Mouse (Mus musculus): Measurements from ENCODE around the gene Thsd7b.

Gene Thsd7b

DNA sequence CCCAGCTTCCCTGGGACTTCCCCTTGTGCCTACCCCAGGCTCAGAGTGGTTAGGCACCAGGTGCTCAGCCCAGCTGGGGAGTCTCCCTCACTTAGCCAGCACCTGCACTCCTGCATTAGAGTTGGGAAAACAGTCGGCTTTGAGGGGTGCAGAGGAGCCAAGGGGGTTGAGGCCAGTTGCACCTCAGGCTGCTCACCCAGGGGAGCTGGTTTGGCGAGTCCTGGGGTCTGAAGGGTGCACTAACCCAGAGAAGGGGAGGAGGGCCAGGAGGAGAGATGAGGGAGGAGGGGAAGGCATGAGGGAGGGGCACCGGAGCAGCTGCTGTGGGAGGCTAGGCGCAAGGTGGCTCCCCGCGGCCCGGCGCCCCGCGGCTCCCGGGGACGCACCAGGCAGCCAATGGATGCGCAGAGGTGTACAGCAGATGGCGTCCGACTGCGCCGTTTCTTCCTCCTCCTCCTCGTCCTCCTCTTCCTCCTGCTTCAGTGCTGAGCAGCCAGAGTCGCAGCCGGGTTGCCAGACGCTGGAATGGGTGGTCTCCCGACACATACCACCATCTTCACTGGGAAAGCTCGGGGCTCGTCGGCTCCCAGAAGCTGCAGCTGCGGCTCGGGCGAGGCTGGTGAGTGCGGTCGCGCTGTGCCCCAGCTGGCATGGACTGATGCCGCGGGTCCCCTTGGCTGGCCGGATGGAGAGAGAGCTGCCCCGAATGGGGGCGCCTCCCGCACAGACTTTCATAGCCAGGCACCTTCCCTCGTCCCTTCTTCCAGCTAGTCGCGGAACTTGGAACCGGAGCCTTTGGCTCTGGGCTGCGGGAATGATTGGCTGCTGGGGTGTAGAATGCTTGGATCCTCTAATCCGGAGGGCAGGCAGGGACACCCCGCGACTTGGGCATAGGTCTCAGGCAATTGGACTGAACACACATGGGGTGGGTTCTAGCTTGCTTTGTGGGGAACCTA is at the start of gene Thsd7b:
Gene Thsd7b (plus strand): TSS at position 321 of the 956 bp plus-strand sequence.
- DNase-seq (ENCODE audit: low read depth, low spot score), result no peak

DNA sequence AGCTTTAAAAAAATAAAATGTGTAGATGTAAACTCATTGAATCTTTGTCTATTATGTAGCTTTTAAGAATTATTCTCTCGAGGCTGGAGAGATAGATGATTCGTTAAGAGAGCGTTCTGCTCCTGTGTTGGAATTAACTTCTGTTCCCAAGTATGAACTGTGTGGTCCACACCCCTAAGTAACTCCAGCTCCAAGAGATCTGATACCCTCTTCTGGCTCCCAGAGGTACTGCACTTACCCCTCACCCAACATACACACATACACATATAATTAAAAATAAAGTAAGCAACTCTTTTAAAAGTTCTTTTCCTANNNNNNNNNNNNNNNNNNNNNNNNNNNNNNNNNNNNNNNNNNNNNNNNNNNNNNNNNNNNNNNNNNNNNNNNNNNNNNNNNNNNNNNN is 28.8 kb upstream of the Thsd7b start:
- DNase-seq (ENCODE audit: low read depth, low spot score), result no peak

DNA sequence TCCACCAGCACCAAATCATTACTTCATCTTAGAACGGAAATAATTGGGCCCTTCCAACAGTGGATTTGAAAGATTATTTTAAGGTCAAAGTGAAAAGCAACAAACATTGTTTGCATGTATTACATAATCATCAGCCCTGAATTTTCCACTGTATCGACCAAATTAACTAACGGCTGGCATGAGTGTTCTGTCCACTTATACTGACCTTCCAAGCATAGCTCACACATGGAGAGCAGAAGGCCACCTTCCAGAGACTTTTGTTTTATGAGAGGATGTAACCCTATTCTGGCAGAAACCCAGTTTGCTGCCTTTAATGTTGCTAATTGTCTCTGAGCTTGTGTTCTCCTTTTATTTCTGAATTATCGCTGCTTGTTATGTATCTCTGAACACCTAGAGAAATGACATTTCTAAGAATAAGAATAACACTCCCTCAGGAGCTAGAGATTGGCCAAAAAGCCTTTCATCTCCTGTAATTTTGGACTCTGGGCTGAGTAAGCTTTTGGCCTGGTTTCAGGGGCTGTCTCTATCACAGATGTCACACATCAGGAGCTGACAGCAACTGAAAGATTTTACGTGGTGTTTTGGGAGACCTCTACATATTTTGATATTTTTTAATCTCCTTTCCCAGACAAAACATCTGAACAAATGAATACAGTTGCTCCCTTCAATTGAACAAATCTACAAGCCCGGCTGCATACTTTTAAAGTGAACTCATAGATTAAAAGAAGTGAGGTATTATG is 22.2 kb upstream of the Thsd7b start:
- no peak for DNase-seq (ENCODE audit: low read depth, low spot score)

DNA sequence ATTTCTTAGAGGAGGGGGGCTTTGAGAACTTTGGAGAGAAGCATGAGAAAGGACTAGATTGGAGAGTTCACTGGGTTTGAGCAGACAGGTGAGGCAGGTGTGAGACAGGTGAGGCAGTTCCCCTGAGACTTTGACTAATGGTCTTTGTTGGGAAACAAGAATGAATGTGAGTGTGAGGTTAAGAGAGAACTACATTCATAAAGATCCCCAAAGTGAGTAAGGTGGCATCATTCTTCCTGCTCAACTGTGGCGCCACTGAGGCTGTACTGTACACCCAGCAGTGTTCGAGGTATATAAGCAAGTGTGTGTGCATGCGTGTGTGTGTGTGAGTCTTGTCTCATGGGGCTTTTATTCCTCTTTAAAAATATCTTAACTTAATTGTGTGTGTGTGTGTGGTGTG is 6.4 kb upstream of the Thsd7b start:
- no peak for DNase-seq (ENCODE audit: low read depth, low spot score)

DNA sequence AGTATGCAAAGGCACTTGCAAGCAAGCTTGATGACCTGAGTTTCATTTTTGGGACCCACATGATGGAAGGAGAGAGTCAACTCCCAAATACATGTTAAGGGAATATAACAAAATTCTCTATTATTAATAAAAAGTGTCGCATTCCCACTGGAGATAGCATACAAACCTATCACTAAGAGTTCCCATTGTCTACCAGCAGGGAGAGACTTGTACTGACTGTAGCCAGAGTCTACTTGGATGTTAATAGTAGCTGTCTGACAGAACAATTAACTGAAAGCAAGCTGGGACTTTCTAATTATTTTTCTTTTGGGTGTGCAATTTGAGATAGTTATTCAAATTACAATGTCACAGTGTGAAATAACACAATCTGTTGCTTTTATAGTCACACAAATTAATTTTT is 31.1 kb downstream of the Thsd7b start:
- DNase-seq (ENCODE audit: low read depth, low spot score), result no peak

DNA sequence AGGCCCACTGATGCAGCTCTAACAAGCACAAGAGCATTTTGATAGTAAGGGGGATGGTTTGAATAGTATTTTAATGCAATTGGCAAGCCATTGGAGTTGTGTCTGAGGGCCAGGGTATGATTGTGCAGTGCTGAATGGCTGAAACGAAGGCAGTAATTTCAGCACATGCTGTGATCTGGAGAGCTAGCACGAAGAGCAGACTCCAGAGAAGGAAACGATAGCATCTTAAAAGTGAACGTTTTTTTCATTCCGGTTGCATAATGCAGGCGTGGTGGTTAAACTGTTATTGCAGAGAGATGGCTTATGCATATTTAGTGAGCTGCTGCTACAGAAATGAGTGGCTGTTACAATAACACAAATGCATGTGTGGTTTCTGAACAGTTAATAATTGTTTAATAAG is 51.3 kb downstream of the Thsd7b start:
- DNase-seq (ENCODE audit: low read depth, low spot score), result no peak

DNA sequence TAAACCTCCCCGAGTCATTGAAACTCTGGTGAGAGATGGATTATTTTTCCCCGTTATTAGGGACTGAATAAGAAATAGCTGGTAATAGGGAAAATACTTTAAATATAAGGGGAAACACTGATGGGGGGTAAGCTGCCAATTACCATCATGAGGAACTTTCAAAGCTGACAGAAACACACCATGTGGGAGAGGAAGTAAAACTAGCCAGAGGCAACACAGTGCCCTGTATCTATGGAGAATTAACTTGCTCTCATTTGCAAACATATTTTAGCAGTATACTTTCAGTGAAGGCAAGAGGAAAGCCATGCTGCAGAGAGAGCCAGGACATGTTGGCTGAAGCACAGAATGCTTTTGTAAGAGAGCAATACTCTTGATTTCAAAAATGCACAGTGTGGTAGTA is 51.7 kb downstream of the Thsd7b start:
- DNase-seq (ENCODE audit: low read depth, low spot score), result no peak

DNA sequence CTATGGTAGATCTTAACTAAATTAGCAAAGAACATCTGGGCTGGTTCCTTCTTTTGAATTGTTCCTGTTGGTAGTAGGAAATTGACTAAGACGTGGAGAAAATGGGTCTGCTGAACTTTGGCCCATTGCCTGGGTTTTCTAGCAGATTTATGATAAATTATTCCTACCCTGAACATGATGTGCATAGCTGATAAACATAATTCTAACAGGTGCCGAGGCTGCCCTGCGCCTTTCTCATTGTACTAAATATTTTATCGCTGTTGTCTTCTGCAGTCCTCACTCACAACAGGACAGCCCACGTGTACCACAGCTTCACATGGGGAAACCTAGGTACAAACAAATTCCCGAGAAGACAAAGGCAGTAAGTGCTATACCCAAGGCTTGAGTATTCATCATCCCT is 83.5 kb downstream of the Thsd7b start:
- no peak for DNase-seq (ENCODE audit: low read depth, low spot score)

DNA sequence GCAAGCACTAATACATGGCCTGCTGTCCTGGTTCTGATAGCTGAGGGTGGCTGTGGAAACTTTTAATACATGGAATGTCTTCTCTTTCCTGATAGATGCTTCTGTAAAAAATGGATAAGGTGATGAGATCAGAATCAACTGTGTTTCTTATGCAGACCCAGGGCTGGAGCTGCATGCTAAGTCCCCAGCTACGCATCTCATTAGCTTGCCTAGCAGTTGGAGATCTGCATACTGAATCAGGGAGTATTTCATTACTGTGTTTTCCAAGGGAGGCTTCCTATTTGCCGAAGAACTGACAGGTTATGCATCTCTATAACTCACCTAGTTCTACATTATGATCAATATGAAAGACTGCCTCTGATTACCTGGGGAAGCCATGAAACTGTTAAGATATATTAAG is 84.3 kb downstream of the Thsd7b start:
- DNase-seq (ENCODE audit: low read depth, low spot score), result no peak

DNA sequence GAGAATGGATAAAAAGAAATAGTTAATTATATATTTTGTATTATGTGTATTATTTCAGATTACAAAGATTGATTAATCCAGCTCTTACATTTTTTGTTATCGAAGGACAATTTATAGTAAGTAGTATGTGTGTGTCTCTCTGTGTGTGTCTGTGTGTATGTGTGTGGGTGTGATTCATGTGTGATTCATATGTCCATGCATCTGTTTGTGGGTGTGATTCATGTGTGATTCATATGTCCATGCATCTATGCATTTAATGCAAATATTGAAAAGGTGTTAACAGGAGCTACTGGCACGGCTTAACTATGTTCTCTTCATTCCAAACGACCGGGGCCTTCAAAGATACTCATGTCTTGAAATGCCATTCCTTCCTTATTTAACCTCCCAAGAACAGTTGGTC is 90.3 kb downstream of the Thsd7b start:
- no peak for DNase-seq (ENCODE audit: low read depth, low spot score)

DNA sequence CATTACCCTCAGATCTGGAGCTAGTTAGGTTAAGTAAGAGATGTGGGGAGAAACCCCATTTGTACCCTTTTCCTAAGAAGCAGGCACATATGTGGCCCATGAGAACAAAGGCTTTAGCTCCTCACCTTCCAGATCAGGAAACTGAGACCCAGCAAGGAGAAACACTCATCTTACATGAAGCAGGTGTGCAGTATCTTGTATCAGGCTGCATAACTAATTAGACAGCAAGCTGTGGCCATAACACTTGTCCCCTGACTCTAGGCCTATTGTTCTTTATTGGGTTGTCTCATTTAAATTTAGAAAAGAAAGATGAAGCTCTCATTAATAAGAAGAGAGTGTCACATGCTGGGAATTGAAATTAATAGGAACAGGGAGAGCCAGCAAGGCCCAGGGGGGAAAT is 91.7 kb downstream of the Thsd7b start:
- no peak for DNase-seq (ENCODE audit: low read depth, low spot score)

DNA sequence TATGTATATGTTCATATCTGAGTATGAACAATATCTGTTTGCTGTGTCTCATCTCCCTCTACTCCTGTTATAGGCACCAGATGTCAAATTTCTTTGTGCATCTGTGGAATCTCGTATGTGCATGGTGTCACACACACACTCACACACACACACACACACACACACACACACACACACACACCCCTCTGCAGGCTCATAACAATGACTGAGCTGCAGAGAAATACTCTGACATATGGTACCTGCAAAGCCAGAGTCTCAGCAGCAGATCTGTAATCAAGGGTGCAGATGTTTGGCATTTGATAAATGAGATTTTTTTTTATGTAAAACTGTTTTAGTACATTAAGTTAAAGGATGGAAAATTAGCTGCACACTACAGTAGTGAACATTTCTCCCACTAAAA is 92.5 kb downstream of the Thsd7b start:
- DNase-seq (ENCODE audit: low read depth, low spot score), result no peak

DNA sequence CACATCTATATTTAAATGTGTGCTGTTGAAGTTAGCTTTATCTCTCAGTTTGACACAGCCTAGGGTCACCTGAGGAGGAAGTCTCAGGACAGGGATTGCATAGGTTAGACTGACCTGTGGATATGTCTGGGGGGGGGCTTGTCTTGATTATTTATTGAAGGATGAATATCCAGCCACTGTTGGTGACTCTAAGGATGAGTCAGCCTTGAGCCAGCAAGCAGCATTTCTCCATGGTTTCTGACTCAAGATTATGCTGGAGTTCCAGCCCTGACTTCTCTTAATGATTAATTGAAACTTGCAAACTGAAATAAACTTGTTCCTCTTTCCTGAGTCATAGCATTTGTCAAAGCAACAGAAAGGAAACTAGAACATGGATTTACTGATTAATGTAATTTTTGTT is 113.4 kb downstream of the Thsd7b start:
- no peak for DNase-seq (ENCODE audit: low read depth, low spot score)

DNA sequence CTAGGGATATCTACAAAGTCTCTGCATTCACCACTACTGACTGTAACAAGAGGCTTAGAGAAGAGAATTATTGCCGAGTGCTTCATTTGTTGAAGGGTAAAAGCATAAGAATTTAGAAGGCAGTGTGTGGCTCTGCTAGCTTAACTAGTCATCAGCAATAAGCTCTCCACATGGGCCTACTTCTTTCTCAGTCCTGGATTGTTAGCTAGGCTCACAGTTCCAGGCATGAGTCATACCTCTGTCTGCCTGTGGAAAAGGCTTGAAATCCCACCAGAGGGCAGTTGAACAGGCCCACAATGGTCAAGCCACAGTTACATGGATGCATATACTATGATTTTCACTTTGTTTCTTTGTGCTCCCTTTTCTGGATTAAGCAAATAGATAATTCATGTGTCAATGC is 138.5 kb downstream of the Thsd7b start:
- DNase-seq (ENCODE audit: low read depth, low spot score), result no peak

DNA sequence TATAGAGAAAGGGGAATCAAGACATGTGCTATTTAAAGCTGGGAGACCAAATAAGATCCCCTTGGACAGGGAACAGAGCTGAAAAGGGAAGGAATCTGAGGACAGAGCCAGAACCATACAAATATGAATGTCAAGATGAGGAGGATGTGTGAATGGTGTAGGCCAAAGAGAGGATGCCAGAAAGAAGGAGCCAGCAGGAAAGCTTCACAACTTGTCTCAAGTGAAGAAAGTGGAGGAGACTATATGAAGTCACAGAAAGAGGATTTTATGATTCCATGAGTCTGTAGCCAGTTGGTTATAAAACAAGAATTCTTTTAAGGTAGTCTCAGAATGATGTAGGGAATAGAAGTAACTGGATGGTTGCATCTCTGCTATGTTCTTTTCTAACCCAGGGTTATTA is 148.5 kb downstream of the Thsd7b start:
- DNase-seq (ENCODE audit: low read depth, low spot score), result no peak

DNA sequence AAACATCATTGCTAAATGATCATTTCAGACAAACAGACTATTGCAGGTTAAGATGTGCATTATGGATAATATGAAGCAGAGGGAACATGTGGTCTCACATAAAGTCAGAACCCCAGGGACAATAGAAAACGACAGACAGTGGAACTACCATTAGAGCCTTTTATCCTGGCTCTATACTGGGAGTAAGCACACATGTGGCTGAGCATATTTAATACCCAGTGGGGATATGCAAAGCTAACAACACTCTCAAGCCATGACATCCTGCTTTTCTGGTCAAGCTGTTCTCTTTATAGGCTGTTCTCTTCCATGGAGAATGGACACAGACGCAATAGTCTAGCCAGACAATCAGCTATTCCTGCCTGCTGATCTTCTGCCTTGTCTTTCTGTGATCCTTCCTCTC is 191.3 kb downstream of the Thsd7b start:
- no peak for DNase-seq (ENCODE audit: low read depth, low spot score)

DNA sequence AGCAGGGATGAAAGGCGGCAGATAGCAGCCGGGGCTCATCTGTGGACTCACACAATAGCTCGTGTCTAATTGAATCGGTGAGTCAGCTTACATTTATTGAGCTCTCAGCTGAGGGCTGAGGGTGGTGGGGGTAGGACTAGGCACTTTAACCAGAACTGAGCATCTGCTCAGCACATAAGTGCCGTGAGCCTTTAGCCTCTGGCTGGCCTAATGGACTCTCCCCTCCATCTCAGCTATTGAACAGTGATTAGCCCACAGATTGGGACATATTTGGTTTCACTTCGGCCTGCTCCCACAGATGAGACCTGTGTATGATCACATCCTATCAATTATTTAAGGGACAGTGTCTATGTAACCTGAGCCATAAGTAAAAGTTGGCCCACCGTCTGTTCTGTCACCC is 200.4 kb downstream of the Thsd7b start:
- peak; percentile 9 for DNase-seq (ENCODE audit: low read depth, low spot score)

DNA sequence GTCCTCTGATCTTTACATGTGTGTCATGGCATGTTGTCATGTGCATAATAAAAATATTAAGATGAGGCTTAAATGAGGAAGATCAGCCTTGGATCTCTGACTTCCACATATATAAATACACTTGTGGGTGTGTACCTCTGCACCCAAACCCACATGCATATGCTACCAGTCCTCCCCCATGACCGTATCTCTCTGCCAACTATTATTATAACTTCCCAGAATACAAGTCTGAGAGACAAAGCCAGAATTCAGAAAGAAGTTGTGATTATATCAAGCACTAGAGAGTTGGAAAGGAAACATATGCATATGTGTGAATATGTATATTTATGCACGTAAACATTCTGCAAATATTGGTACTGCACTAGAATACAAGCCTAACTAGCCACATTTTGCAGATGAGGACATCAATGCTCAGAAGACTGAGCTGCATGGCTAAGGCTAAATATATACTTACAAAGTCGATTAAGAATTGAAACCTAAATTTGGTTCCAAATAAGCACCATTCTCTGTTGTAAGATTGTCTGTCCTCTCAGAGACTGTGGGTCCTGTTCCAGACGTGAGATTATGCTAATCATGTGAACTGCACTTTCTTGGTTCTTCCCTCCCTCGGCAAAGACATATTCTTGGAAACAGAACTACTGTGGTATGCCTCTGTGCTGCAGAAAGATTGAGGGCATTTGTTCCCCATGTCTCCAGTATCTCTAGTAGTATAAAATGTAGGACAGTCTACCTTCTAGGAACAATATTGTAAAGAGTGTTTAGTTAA is 211.3 kb downstream of the Thsd7b start:
- DNase-seq (ENCODE audit: low read depth, low spot score), result no peak

DNA sequence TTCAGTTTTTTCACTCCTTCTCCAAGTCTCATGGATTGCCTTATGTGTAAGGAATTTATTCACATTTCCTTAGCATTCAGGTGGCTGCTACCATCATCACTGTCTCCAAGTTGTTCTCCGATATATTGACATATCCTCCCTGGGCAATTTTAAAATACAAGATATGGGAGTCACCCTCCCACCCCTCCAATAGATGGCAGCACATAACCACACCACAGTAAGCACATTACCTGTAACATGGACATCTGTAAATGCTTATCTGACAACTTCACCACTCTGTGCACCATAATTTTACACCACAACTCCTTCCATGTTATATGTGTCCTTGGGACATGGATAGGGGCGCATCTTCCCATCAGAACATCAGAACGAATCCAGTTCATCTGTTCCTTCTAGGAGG is 218.0 kb downstream of the Thsd7b start:
- no peak for DNase-seq (ENCODE audit: low read depth, low spot score)

DNA sequence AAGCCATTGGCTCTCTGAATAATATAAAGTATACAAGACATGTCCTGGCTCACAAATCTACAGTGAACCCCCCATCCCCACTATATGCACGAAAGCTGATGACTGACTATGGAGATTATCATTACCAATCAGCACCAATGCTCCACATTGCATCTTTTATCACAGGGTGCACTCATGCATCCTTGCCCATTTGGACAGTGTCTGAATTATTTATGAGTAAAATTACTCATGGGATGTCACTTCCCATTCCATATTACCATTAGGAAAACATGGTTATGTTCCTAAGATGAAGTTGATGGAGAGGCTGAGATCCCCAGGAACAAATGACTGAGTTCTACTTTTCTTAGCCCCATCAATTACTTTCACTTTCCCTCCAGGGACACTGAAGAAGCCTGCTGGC is 220.8 kb downstream of the Thsd7b start:
- no peak for DNase-seq (ENCODE audit: low read depth, low spot score)

DNA sequence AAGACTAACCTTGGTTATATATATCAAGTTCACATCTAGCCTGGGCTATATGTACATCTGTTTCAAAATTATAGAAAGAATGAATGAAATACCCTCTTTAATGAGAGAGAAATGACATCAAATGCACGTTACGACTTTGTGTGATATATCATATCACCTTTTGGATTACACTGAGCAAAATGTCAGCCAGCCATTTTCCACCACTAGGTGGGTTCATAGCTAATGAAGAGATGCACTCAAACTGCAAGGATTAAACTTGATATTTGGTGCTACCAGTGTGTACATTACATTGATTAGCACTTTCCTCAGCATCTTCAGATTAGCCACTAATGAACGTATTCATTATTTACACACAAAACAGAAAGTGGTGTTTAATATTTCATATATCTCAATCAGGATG is 228.6 kb downstream of the Thsd7b start:
- DNase-seq (ENCODE audit: low read depth, low spot score), result no peak

DNA sequence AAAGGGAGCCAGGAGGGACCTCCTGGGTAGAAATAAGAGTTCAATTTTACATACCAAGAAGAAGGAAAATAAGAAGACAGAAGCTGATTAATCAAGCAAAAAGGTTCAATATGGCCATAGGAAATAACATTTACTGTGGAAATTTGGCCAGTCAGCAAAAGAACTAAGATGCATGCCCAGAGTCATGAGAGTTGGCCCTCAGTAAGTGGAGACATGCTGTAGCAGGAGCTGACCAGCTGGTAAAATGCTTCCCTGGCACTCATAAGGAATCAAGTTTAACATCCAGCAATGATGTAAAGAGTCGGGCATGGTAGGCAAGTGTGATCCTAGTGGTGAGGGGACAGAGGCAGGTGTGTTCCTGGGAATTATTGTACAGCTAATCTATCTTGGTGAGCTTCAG is 243.3 kb downstream of the Thsd7b start:
- no peak for DNase-seq (ENCODE audit: low read depth, low spot score)
